Mouse (Mus musculus) urinary bladder, postnatal 36 days (tissue): Measurements from ENCODE around the gene Znrf4.

Source experiments
- DNase-seq, 2 experiments: peaks; one replicate each; pipeline ENCODE4 v3.0.0; 2022; ENCODE audit warnings: low spot score in 2 of 2, mixed read lengths in 1 of 2

Znrf4 gene

DNA sequence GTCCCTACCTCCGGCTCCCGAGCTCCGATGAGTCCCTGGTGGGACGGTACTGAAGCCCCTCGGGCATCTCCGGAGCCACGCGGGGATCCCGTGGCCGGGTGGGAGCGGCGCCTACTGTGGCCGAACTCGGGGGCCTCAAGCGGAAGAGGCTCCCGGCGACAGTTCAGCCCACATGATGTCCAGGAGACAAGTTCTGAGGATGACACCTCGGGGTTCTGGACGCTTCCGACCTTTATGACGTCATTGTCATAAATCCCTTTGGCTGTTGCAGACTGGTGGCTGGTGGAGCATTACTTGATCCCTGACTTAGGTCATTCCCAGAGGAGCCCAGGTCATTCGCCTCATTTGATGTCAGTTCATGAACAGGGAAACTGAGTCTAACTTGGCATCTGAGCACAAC, at the start of gene Znrf4:
TSS of gene Znrf4 (minus strand) at position 122 of the 400 bp plus-strand sequence.
- no peak for DNase-seq

DNA sequence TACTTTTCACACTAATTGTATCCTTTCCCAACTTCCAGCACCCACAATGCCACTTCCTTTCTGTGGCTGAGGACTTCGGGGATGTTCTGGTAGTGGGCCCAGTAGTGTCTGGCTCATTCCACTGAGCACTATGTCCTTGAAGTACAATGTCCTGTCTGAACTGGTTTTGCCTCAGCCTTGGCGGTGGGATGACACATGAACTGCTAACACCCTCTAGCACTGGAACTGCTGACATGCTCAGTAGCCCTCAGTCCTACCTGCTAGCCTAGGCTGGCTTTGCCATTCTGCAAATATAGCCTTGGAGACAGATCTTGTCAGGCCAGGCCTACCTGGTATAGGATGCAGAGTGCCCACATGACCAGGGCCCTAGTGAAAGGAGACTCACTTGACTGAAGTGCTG, 49.6 kb upstream of the Znrf4 start:
- no peak for DNase-seq

DNA sequence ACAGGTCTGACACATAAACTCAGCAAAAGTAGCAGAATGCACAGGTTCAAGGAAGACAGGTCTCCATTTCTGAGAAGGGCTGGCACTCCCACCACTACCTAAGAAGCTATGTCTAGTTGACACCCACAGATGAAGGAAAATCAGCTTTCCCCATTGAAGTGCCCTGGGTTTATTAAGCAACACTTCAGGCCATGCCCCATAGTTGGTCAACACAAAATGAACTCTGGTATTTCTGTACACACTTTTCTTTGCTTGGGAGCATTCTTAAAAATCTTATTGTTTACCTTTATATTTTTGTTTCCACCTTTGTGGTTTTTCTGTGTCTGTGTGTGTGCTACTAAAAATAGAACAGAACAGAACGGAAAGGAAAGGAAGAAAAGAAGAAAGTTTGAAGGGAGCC, 47.9 kb upstream of the Znrf4 start:
- no peak for DNase-seq

DNA sequence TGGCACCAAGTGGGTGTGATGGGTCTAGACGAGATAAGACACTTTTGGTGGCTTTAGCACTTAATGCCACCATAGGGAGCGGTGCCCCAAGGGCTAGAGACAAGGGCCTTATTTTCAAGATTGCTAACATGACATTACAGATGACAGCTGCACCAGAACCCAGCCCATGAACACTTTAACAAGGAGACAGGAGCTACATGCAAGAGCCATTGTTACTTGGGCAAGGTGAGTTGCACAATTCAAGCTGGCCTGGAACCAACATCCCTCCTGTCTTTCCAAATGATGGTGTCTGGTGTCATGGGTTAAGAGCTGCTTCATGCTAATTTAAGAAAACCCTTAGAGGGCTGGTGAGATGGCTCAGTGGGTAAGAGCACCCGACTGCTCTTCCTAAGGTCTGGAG, 47.2 kb upstream of the Znrf4 start:
- no peak for DNase-seq

DNA sequence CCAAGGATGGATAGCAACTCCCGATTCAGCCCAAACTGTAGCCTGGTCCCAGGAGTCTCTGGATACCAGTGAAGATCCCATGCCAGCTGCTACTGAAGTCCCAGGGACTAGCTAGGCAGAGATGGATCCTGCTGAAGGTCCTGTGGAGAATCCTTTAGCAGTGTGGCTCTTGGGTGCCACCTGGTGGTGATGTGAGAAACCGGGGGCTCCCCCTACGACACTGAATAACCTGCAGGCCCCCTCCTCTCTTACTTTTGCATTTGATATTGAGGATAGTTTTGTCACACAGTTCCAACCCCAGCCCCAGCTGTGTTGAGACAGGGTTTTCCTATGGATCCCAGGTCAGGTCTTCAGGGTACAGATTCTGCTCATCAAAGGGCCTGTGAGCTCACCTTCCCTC, 46.2 kb upstream of the Znrf4 start:
- peak; percentile 29 to 44 for DNase-seq

DNA sequence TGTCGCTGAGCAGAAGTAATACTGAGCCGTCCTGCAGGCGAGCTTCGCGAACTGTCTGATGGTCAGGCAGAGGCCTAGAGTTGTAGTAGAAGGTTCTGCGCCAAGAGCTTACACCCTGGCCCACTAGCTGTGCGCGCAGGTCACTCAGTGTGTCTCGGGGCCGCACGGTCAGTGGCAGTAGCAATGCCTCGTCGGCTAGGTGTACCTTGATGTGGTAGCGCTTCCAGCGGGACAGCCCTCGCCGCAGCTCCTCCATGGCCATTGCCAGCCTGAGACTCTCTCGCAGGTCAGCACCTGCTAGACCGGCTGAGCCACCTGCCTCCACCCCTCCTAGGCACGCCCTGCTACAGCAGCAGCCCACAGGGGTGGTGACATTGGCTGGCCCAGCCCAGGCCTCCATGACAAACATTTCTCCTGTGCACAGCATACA, 41.9 kb upstream of the Znrf4 start, which contains the start of gene Gm20219:
TSS of gene Gm20219 (minus strand) at position 266 of the 430 bp plus-strand sequence.
- peak; percentile 68 to 81 for DNase-seq

DNA sequence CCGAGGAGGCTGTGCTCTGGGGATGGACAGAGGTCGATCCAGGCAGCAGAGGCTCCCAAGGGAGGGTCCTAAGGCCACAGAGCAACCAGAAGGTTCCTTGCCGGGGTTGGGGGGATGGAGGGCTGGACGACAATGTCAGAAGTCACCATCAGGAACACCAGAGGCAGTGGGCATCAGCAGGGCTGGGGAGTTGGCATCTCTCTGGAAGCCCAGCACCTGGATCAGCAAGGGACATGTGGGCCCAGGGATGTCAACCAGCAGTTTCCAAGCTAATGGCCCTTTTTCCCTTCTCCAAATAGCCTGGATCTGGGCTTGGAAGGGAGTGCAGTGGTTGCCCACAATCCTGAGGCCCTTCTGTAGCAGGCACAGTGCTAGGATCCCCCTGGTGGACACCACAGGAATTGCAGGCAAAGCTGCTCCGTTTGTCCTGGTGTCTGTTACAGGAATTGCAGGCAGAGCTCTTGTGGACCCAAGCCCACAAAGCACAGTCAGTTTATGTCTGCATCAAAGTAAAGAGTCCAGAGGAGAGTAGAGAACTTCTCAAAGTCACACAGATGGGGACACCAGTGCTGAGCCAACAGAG, 40.6 kb upstream of the Znrf4 start:
- peak; percentile 58 to 65 for DNase-seq

DNA sequence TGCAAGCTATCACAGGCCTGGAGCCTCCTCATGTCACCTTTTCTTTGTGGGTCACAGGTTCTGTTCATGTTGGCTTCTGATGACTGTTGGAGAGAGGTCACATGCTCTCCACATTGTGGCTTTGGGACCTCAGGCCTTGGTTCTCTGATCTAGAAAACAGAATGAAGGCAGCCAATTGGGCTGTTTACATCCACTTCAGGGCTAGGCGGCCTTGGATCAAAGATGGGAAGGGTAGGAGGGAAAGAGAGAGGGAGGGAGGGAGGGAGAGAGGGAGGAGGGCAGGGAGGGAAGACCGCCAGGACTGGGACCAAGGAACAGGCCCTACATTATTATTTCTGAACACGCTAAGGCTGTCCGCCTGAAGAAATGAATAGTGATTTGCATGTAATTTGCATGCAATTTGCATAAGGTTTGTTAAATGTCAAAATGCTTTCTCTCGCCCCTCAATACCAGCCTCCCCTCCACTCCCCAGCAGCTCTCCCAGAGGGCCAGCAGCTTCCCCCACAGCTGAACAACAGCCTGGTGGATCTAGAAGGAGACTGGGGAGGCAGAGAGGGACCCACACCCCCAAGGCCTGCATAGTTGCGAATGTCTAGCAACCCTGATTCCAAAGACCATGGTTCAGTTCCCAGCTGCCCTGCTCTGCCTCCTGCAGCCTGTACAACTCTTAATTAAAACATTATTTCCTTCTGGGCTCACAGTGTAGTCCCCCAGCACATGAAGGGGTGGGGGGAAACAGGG, 39.8 kb upstream of the Znrf4 start:
- DNase-seq, result no peak

DNA sequence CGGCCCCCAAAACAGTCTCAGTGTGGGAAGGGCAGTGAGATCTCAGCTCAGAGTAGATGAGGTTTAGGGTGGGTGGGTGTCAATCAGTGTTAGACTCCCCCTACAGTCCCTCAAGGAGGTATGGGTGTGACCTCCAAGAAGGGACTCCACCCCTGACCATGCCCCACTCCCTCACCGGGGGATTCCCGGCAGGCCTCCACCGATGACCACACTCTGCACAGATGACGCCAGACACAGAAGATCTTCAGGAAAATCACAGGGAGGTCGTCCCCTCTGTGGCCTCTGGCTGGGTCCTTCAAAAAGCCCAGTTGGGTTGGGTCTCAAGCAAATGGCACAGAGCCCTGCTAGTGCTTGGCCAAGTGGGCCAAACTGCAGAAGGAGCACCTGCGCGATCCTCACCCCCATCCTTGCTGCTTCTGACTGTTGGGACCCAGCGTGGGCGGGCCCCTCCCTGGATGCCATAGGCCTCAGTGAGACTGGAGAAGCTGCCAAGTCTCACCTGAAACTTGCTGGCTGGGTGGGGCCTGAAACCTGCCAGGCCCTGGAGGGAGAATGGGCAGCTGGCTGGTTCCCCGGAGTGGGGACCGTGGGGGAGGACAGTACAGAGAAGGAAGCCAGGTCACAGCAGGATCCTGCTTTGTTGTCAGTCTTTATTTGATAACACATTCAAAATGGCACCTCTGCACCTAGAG, 38.7 kb upstream of the Znrf4 start:
- DNase-seq, result no peak

DNA sequence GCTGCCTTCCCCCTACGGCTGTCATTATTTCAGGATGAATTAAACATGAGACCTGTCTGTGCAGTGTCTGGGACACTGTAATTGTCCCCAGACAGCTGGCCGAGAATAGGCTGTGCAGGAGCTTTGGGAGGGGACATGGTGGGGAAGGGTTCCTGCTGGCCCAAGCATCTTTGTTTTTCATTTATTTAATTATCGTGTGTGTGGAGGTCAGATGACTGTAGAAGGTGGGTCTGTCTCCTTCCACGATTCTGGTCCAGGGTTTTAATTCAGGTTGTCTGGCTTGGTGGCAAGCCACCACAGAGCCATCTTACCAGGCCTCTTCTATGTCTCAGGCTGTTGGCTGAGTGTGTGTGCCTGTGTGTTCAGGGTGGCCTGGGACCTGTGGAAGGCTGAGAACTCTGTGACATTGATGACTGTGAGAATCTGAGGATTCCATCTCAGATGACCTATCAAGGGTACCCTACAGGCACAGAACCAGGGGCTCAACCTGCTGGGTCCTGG, 36.4 kb upstream of the Znrf4 start:
- DNase-seq, result no peak

DNA sequence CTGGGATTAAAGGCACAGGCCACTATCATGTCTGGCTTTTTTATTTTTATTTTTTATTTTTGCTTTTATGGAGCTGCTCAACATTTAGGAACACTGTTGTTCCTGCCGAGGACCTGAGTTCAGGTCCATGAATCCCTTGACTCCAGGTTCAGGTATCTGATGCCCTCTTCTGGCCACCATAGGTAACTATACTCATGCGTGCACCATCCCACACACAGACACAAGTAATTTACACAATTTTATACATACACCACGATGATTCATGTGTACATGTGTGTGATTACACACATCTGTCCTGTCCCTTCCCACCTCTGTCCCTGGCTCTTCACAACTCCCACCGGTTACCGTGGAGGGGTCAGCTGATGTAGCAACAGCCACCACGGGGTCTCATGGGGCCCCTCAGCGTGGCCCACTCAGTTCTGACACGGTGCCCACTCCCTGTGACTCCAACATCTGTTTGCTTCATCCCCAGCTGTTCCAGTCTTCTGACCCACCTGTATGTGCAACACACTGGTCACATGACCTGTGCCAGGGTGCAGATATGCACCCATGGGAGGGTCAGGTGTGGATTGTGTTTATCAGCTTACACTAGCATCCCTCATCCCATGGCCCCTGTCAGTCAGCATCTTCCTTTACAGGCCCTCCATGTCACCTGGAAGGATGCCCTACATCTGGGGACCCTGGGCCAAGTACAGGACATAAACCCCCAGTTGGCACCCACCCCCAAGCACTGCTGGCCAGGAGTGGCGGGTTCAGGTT, 35.8 kb upstream of the Znrf4 start:
- DNase-seq, result no peak

DNA sequence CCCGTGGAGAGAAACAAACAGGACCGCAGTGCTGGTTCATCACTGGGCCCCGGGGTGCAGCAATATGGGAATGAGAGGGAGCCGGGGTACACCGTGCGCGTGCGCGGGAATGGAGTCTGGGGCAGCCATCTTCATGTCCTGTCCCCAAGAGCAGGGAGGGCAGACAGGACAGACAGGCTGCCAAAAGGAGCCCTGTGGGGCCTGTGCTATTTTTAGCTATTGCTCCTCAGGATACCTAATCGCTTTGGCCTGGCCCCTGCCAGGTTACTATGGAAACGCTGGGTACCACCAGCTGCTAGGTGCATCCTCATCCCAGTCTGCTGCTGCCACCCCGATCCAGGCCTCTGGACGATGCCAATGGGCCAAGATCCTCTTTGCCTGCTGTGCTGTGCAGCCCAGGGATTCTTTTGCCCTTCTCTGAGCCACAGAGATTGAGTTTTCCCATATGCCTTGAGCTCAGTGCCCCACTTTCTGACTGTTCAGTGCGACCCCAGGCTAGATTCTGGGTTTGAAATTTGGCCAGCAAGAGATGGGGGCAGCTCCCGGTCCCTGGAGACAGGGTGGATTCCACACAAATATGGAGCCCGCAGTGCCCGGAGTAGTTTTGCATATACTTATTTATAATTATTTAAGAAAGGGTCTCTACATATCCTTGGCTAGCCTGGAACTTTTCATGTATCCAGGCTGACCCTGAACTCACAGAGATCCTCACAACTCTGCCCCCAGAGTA, 35.0 kb upstream of the Znrf4 start:
- no peak for DNase-seq

DNA sequence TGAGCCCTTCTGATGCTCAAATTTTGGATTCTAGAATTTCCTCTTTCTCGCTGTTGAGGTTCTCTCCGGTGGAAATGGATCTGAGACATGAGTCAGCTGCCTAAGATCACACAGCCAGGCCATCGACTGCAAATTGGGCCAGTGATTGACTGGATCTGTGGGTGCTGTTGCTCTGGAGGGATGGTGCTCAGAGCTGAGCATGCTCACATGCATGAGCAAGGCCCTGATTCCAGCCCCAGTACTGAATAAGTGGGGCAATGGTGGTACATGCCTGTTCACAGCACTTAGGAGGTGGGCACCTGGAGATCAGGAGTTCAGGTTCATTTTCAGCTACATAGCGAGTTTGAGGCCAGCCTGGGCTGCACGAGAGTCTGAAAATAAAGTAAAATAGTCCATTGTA, 34.3 kb upstream of the Znrf4 start:
- DNase-seq, result no peak

DNA sequence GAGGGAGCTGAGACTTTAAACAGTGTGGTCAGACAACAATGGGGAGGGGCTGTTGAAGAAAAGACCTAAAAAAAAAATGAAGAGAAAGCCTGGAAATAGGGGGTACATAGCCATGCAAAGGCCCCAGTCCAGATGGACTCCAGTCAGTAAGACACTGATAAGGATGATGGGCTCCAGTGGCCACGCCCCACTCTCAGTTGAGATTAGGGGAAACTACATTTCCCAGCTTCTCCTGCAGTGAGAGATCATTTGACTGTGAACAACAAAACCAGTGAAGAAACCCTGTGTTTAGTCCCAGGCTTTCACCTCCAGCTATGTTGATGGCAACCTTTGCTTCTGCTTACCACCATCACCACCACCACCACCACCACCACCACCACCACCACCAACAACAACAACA, 33.7 kb upstream of the Znrf4 start:
- no peak for DNase-seq

DNA sequence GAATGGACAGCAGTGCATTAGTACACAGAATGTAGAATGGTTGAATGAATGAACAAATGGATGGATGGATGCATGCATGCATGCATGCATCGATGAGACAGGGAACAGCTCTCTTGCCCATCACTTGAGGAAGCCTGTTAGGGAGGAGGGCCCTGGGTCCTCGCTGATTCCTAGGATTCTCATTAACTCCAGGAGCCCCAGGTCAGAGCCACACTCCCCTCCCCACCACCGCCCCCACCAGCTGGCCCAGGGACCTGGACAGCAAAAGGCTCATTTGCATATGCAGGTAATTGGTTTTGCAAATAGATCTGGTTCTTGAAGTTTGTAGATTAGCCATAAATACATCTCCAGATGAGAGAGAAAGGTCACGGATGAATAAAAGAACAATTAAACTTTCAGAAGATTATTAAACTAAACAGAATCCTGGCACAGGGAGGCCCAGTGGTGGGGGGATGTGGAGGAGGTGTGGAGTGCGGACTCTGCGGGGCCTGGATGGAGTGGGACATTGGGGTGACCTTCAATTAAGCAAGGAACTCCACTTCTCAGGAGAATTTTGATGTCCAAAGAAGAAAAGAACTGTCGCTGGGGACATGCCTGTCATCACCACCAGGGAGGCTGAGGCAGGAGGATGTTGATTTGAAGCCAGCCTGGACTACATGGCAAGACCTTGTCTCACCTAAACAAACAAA, 32.6 kb upstream of the Znrf4 start:
- DNase-seq, result no peak

DNA sequence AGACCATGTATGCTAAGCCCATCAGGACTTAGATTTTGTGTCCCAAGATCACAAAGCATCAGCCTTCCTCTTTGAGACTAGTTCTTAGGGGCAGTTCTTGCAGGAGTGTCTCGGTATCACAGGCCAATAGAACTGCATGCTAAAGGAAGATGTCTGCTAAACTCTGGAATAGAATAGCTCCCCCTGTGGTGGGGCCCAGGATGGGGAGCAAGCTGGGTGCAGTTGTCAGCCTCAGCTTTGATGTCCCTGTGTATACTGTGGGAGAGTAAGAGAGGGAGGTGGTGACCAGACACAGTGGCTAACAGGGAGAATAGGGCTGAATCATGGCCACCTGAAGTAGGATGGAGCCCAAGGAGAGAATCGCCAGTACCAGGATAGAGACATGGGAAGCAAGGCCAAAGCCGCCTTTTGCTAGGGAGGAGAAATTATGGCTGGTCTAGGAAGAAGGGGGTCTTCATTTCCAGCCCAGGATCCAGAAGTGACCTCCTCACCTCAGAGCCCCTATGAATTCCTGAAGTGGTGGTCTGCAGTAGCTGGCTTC, 31.5 kb upstream of the Znrf4 start:
- no peak for DNase-seq

DNA sequence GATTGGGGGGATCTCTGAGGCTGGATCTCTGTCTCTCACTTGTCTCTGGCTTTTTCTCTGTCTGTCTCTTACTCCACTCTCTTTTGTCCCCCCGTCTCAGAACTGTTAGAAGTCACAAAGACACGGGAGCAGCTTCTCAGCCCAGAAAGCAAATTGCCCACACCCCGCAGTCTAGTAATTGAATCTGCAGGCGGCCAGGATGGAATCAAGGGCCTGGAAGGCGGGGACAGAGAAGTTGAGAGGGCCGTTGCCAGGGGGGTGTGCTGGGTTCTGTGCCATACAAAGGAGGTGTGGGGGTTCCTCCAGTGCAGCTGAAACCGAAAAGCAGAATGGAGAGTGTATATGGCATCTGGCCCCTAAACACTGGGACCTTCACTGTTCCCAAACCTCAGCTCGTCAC, 30.5 kb upstream of the Znrf4 start:
- no peak for DNase-seq

DNA sequence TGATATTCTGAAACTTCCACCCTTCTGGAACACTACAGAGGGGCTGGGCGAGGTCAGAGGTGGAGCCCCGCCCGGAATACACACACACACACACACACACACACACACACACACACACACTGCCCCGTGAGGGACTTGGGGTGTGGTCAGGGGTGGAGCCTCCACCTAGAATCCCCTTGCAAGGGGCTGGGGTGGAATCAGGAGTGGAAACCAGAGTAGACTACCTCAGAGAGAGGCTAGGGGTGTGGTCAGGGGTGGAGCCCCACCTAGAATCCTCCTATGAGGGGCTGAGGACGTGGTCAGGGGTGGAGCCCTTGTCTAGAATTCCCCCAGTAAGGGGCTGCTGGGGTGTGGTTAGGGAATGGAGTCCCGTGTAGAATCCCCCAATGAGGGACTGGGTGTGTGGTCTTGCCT, 28.3 kb upstream of the Znrf4 start:
- DNase-seq, result no peak

DNA sequence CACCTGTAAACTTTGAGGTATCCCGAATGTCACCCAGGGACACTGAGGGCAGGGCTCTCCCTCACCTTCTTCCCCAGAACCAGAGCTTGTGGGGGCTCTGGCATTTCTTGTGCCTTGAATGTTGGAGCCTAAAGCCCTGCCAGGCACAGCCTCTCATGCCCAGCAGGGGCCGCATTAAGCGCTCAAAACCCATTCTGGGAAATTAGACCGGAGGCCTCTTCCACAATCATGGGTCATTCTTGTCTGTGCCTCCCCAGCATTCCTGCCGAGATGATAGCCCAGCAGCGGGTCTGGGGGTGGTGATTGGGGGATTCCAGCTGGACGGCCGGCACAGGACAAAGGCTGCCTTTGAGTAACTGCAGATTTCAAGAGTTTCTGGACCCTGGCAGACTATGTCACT, 25.7 kb upstream of the Znrf4 start:
- DNase-seq, result no peak

DNA sequence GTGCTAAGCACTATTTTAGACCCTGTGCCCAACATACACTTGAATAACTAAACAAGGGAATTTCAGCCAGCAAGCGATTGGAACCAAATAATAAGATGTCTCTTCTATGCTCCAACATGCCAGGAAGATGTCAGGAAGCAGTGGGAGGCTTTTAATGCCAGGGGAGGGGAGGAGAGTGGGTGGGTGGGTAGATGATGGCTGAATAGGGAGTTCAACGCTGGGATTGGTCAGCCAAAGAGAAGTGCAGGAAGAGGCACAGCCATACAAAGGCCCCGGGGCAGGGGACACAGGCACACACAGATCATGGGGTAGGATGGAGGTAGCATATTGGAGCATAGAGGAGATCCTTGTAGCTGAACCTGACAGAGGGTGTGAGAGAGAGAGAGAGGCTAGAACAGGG, 24.6 kb upstream of the Znrf4 start:
- DNase-seq, result no peak

DNA sequence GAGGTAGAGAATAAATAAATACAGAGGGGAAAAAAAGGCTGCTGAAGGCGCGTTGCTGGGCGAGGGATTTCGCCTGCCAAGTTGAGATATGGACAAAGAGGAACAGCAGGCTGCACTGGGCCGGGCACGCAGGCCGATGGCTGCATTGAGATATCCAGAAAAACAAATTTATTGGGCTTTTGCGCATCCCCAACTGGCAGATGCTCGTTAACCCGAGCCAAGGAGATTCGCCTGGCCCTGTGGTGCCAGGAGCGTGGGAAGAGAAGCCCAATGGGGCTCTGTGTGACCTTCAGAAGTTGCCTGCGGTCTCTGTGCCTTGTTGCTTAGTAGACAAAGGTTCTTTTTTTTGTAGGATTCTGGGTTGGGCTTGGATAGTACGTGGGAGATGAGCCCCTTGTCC, 24.0 kb upstream of the Znrf4 start:
- no peak for DNase-seq
